Mouse (Mus musculus) embryonic facial prominence, embryonic 15.5 days (tissue): ENCODE measurements around the gene Pcbp1. TPM values are rescaled to one million over a fixed set of nuclear protein-coding genes. Genes with fewer than 3 reads are reported as not detected.

Source experiments
- microRNA-seq: library from miRNA; unstranded; fragments of <30 nt; microRNA quantifications from one replicate; pipeline ENCODE4, GENCODE M21; 2016; ENCODE audit warnings: borderline number of aligned reads
- polyA plus RNA-seq: library from polyadenylated mRNA; unstranded; fragments of >200 nt; fragmentation: Nextera tagmentation; extraction: Ambion mirVana; gene quantifications from 2 replicates; pipeline ENCODE4 v1.2.1, GENCODE M21; 2015

Pcbp1 gene
- polyA plus RNA-seq, 1 experiment from 2014 or later: 497 TPM

Small RNA genes within 50 kb of the gene (microRNA-seq; reads per million reads assigned to microRNA genes)
- not detected for gene Gm22184

Other genes starting within 250 kb of the Pcbp1 start
- 99.5 and 104 TPM in 2 replicates for gene Fam136a, start 160.7 kb downstream of the Pcbp1 start, polyA plus RNA-seq
- 489 and 522 TPM in 2 replicates for gene Snrpg, start 155.0 kb downstream of the Pcbp1 start, polyA plus RNA-seq
- 96.3 and 102 TPM in 2 replicates for gene Pcyox1, start 129.2 kb downstream of the Pcbp1 start, polyA plus RNA-seq
- 170 and 185 TPM in 2 replicates for gene Tia1, start 122.1 kb downstream of the Pcbp1 start, polyA plus RNA-seq
- gene Gm44790, start 99.7 kb downstream of the Pcbp1 start, polyA plus RNA-seq: not detected in 2 replicates
- 24.7 and 26.8 TPM in 2 replicates for gene C87436, start 87.9 kb downstream of the Pcbp1 start, polyA plus RNA-seq
- 318 and 378 TPM in 2 replicates for gene Asprv1, start 101.8 kb upstream of the Pcbp1 start, polyA plus RNA-seq
- gene Mxd1, start 142.8 kb upstream of the Pcbp1 start, polyA plus RNA-seq: 16.4 TPM in 2 replicates
- gene Snrnp27, start 158.2 kb upstream of the Pcbp1 start, polyA plus RNA-seq: 103 and 114 TPM in 2 replicates
- gene Gmcl1, start 207.1 kb upstream of the Pcbp1 start, polyA plus RNA-seq: 33.7 and 40.1 TPM in 2 replicates